Mouse (Mus musculus) adrenal gland, postnatal 10 days (tissue): ENCODE results near the gene Trank1. TPM values are rescaled to one million over a fixed set of nuclear protein-coding genes. Genes with fewer than 3 reads are reported as not detected.

ENCODE experiments used
- DNase-seq: peaks from one replicate; pipeline ENCODE4 v3.0.0; 2021; ENCODE audit warnings: mixed read lengths
- total RNA-seq, 2 experiments: library from RNA; stranded (reverse); gene quantifications; 2 replicates each; pipeline ENCODE4 v1.2.3; 2021

Gene Trank1
- total RNA-seq, 2 experiments from 2014 or later: 44.7 to 51.7 TPM

GRCm38 (mm10) chr9:111302196-111302831 lies 9.2 kb upstream of the Trank1 start:
- DNase-seq: no peak

- DNase-seq: no peak
Observed at GRCm38 (mm10) chr9:111304036-111304435, 7.5 kb upstream of the Trank1 start.

- peak; percentile 55 for DNase-seq
Observed at GRCm38 (mm10) chr9:111306142-111306541, 5.4 kb upstream of the Trank1 start.

- peak; percentile 34 for DNase-seq
Observed at GRCm38 (mm10) chr9:111311843-111312441, 403 bp downstream of the Trank1 start.

- DNase-seq: peak; percentile 39
Observed at GRCm38 (mm10) chr9:111312442-111313141, 1.1 kb downstream of the Trank1 start.

GRCm38 (mm10) chr9:111313299-111313698 lies 1.8 kb downstream of the Trank1 start:
- no peak for DNase-seq

GRCm38 (mm10) chr9:111313793-111314192 lies 2.3 kb downstream of the Trank1 start:
- no peak for DNase-seq

- DNase-seq: peak; percentile 81
Observed at GRCm38 (mm10) chr9:111314219-111314618, 2.7 kb downstream of the Trank1 start.

GRCm38 (mm10) chr9:111320912-111321311 lies 9.4 kb downstream of the Trank1 start:
- no peak for DNase-seq

GRCm38 (mm10) chr9:111324881-111325280 lies 13.3 kb downstream of the Trank1 start:
- peak; percentile 25 for DNase-seq

GRCm38 (mm10) chr9:111329881-111330280 lies 18.3 kb downstream of the Trank1 start:
- peak; percentile 47 for DNase-seq

GRCm38 (mm10) chr9:111333790-111334189 lies 22.3 kb downstream of the Trank1 start:
- DNase-seq: no peak

GRCm38 (mm10) chr9:111334555-111335164 lies 23.1 kb downstream of the Trank1 start:
- DNase-seq: no peak

GRCm38 (mm10) chr9:111351233-111351632 lies 39.7 kb downstream of the Trank1 start:
- DNase-seq: no peak

GRCm38 (mm10) chr9:111351641-111352040 lies 40.1 kb downstream of the Trank1 start:
- DNase-seq: no peak

GRCm38 (mm10) chr9:111352646-111353045 lies 41.1 kb downstream of the Trank1 start:
- peak; percentile 49 for DNase-seq

- no peak for DNase-seq
Observed at GRCm38 (mm10) chr9:111355041-111355440, 43.5 kb downstream of the Trank1 start.

- DNase-seq: peak; percentile 13
Observed at GRCm38 (mm10) chr9:111356386-111356785, 44.8 kb downstream of the Trank1 start.

GRCm38 (mm10) chr9:111363656-111364055 lies 52.1 kb downstream of the Trank1 start:
- no peak for DNase-seq

- DNase-seq: no peak
Observed at GRCm38 (mm10) chr9:111367713-111368112, 56.2 kb downstream of the Trank1 start.

- no peak for DNase-seq
Observed at GRCm38 (mm10) chr9:111372079-111372478, 60.5 kb downstream of the Trank1 start.

GRCm38 (mm10) chr9:111377868-111378267 lies 66.3 kb downstream of the Trank1 start:
- no peak for DNase-seq
